Mouse (Mus musculus) olfactory bulb, adult 2 months (tissue): ENCODE measurements around the gene Wdtc1.

Source experiments
- CTCF ChIP-seq: fragments of 200-500 bp; IDR thresholded peaks from 2 replicates; pipeline ENCODE4 v1.5.1; 2012; ENCODE audit warnings: low read depth, mild to moderate bottlenecking, low read length, moderate library complexity; ENCODE audit not compliant: insufficient read depth
- POLR2A ChIP-seq: fragments of 200-500 bp; IDR thresholded peaks from 2 replicates; pipeline ENCODE4 v1.6.1; 2012; ENCODE audit warnings: mild to moderate bottlenecking, low read depth, low read length, moderate library complexity; ENCODE audit not compliant: insufficient read depth

GRCm38 (mm10) chr4:133298516-133299365, 54.5 kb downstream of the Wdtc1 start:
- TF ChIP-seq POLR2A (no peak), CTCF (no peak)
